Mouse (Mus musculus): Measurements from ENCODE around the gene Mid1. TPM values are rescaled to one million over a fixed set of nuclear protein-coding genes. Genes with fewer than 3 reads are reported as not detected.
"Not testable (repeated sequence)": the region's sequence is repeated elsewhere in the genome, so short reads cannot be mapped to it uniquely, and the experiment has no call there.

Gene Mid1
- total and polyA plus RNA-seq, 2 experiments from 2014 or later: 3.3 to 7.8 TPM

- not testable (repeated sequence) for H3K4me1 ChIP-seq (ENCODE audit: insufficient read depth, low read length); H3K27ac ChIP-seq (ENCODE audit: low read depth, low read length); H3K9ac ChIP-seq (replicated peaks; ENCODE audit: low read length, poor library complexity, severe bottlenecking); H3K27me3 ChIP-seq (ENCODE audit: insufficient read depth, low read length); DNase-seq (ENCODE audit: low spot score); H3K36me3 ChIP-seq (ENCODE audit: insufficient read depth, low read length); ATAC-seq (ENCODE audit: low FRiP score)
- Histone ChIP-seq H3K4me2 (ENCODE audit: low read depth, low read length, poor library complexity, severe bottlenecking) (peak overlapping the region; percentile 73), H3K4me3 (ENCODE audit: low read depth, low read length) (peak overlapping the region; percentile 44), H3K9me3 (ENCODE audit: low read length) (peaks cover 16% of the 10 kb centered on the region; the same call in 1 of the 2 replicates)
- WGBS: 43% methylated on average over 4 of the region's 4 CpGs
Observed at GRCm38 (mm10) chrX:169998559-169999219, 313.7 kb downstream of the Mid1 start.

DNA sequence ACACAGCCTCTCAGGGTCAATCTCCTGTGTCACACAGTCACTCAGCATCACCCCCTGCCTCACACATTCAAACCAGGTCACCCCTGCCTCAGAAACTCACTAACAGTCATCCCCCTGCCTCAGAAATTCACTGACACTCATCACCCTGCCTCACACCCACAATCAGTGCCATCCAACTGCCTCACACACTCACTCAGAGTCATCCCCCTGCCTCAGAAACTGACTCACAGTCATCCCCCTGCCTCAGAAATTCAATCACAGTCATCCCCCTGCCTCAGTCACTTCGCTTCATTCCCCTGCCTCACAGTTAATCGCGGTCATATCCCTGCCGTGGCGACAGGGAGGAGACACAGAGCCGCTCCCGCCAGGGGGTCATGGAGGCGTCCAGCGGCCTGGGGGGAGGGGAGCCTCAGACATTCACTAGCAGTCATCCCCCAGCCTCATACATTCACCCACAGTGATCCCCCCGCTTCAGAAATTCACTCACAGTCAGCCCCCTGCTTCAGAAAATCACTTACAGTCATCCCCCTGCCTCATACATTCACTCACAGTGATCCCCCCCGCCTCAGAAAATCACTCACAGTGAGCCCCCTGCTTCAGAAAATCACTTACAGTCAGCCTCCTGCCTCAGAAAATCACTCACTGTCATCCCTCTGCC lies 314.4 kb downstream of the Mid1 start:
- H3K4me2 ChIP-seq (ENCODE audit: low read depth, low read length, poor library complexity, severe bottlenecking); H3K27me3 ChIP-seq (ENCODE audit: insufficient read depth, low read length); H3K36me3 ChIP-seq (ENCODE audit: insufficient read depth, low read length); H3K27ac ChIP-seq (ENCODE audit: low read depth, low read length); ATAC-seq (ENCODE audit: low FRiP score); H3K4me3 ChIP-seq (ENCODE audit: low read depth, low read length); H3K9ac ChIP-seq (replicated peaks; ENCODE audit: low read length, poor library complexity, severe bottlenecking); H3K4me1 ChIP-seq (ENCODE audit: insufficient read depth, low read length): not testable (repeated sequence)
- 40% methylated on average over 11 of the region's 11 CpGs for WGBS
- H3K9me3 ChIP-seq (ENCODE audit: low read length): peaks cover 14% of the 10 kb centered on the region; the same call in 1 of the 2 replicates
- peak; percentile 12 for DNase-seq (ENCODE audit: low spot score)

- WGBS: 63% methylated on average over 3 of the region's 3 CpGs
- H3K9ac ChIP-seq (replicated peaks; ENCODE audit: low read length, poor library complexity, severe bottlenecking); H3K4me3 ChIP-seq (ENCODE audit: low read depth, low read length); H3K4me2 ChIP-seq (ENCODE audit: low read depth, low read length, poor library complexity, severe bottlenecking); H3K36me3 ChIP-seq (ENCODE audit: insufficient read depth, low read length); H3K4me1 ChIP-seq (ENCODE audit: insufficient read depth, low read length); H3K27ac ChIP-seq (ENCODE audit: low read depth, low read length); H3K27me3 ChIP-seq (ENCODE audit: insufficient read depth, low read length); ATAC-seq (ENCODE audit: low FRiP score): not testable (repeated sequence)
- peaks cover 11% of the 10 kb centered on the region; the same call in 1 of the 2 replicates for H3K9me3 ChIP-seq (ENCODE audit: low read length)
- peak; percentile 2 for DNase-seq (ENCODE audit: low spot score)
Observed at GRCm38 (mm10) chrX:169999912-170000641, 315.1 kb downstream of the Mid1 start.

GRCm38 (mm10) chrX:170000642-170001387 lies 315.8 kb downstream of the Mid1 start:
- H3K4me3 ChIP-seq (ENCODE audit: low read depth, low read length); H3K27me3 ChIP-seq (ENCODE audit: insufficient read depth, low read length); H3K27ac ChIP-seq (ENCODE audit: low read depth, low read length); H3K36me3 ChIP-seq (ENCODE audit: insufficient read depth, low read length); H3K4me1 ChIP-seq (ENCODE audit: insufficient read depth, low read length); DNase-seq (ENCODE audit: low spot score); H3K9ac ChIP-seq (replicated peaks; ENCODE audit: low read length, poor library complexity, severe bottlenecking); H3K4me2 ChIP-seq (ENCODE audit: low read depth, low read length, poor library complexity, severe bottlenecking); ATAC-seq (ENCODE audit: low FRiP score): not testable (repeated sequence)
- WGBS: 32% methylated on average over 6 of the region's 6 CpGs
- H3K9me3 ChIP-seq (ENCODE audit: low read length): peaks cover 11% of the 10 kb centered on the region; the same call in 1 of the 2 replicates

- H3K4me3 ChIP-seq (ENCODE audit: low read depth, low read length); H3K27ac ChIP-seq (ENCODE audit: low read depth, low read length); H3K27me3 ChIP-seq (ENCODE audit: insufficient read depth, low read length); H3K4me1 ChIP-seq (ENCODE audit: insufficient read depth, low read length); H3K4me2 ChIP-seq (ENCODE audit: low read depth, low read length, poor library complexity, severe bottlenecking); H3K9ac ChIP-seq (replicated peaks; ENCODE audit: low read length, poor library complexity, severe bottlenecking); ATAC-seq (ENCODE audit: low FRiP score); H3K36me3 ChIP-seq (ENCODE audit: insufficient read depth, low read length); DNase-seq (ENCODE audit: low spot score): not testable (repeated sequence)
- WGBS: 58% methylated on average over 7 of the region's 12 CpGs
- peaks cover 11% of the 10 kb centered on the region; the same call in 1 of the 2 replicates for H3K9me3 ChIP-seq (ENCODE audit: low read length)
Observed at GRCm38 (mm10) chrX:170001388-170001695, 316.3 kb downstream of the Mid1 start.

- not testable (repeated sequence) for H3K4me3 ChIP-seq (ENCODE audit: low read depth, low read length); H3K4me1 ChIP-seq (ENCODE audit: insufficient read depth, low read length); DNase-seq (ENCODE audit: low spot score); H3K9ac ChIP-seq (replicated peaks; ENCODE audit: low read length, poor library complexity, severe bottlenecking); H3K27ac ChIP-seq (ENCODE audit: low read depth, low read length); H3K36me3 ChIP-seq (ENCODE audit: insufficient read depth, low read length); ATAC-seq (ENCODE audit: low FRiP score); H3K27me3 ChIP-seq (ENCODE audit: insufficient read depth, low read length); H3K9me3 ChIP-seq (ENCODE audit: low read length); H3K4me2 ChIP-seq (ENCODE audit: low read depth, low read length, poor library complexity, severe bottlenecking)
- 36% methylated on average over 9 of the region's 18 CpGs for whole genome bisulfite sequencing
Observed at GRCm38 (mm10) chrX:170002510-170003197, 317.7 kb downstream of the Mid1 start.

DNA sequence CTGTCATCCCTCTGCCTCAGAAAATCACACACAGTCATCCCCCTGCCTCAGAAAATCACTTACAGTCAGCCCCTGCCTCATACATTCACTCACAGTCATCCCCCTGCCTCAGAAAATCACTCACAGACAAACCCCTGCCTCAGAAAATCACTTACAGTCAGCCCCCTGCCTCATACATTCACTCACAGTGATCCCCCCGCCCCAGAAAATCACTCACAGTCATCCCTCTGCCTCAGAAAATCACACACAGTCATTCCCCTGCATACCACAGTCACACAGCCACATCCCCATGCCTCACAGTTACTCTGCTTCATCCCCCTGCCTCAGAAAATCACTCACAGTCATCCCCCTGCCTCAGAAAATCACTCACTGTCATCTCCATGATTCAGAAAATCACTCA lies 318.5 kb downstream of the Mid1 start:
- not testable (repeated sequence) for H3K4me2 ChIP-seq (ENCODE audit: low read depth, low read length, poor library complexity, severe bottlenecking); H3K9ac ChIP-seq (replicated peaks; ENCODE audit: low read length, poor library complexity, severe bottlenecking); H3K4me3 ChIP-seq (ENCODE audit: low read depth, low read length); ATAC-seq (ENCODE audit: low FRiP score); H3K9me3 ChIP-seq (ENCODE audit: low read length); DNase-seq (ENCODE audit: low spot score); H3K36me3 ChIP-seq (ENCODE audit: insufficient read depth, low read length); H3K4me1 ChIP-seq (ENCODE audit: insufficient read depth, low read length); H3K27ac ChIP-seq (ENCODE audit: low read depth, low read length); H3K27me3 ChIP-seq (ENCODE audit: insufficient read depth, low read length)
- WGBS: 19% methylated on average over 1 of the region's 1 CpGs

- H3K27me3 ChIP-seq (ENCODE audit: insufficient read depth, low read length); ATAC-seq (ENCODE audit: low FRiP score); H3K4me2 ChIP-seq (ENCODE audit: low read depth, low read length, poor library complexity, severe bottlenecking); H3K27ac ChIP-seq (ENCODE audit: low read depth, low read length); DNase-seq (ENCODE audit: low spot score); H3K4me3 ChIP-seq (ENCODE audit: low read depth, low read length); H3K36me3 ChIP-seq (ENCODE audit: insufficient read depth, low read length); H3K4me1 ChIP-seq (ENCODE audit: insufficient read depth, low read length); H3K9ac ChIP-seq (replicated peaks; ENCODE audit: low read length, poor library complexity, severe bottlenecking); H3K9me3 ChIP-seq (ENCODE audit: low read length): not testable (repeated sequence)
- 47% methylated on average over 2 of the region's 2 CpGs for WGBS
Observed at GRCm38 (mm10) chrX:170004236-170004635, 319.2 kb downstream of the Mid1 start.
